ENCODE assay signal across 8 mouse cellular contexts in genomic region chrX:153007021-153007684, GRCm38 (mm10). TPM values are rescaled to one million over a fixed set of nuclear protein-coding genes. Genes with fewer than 3 reads are reported as not detected.
A peak's percentile ranks its signal among the peaks of the same experiment; 100 is the strongest.
DNase-seq lines count a peak whose midpoint lies in the region; ATAC-seq and TF ChIP-seq lines count a peak whose summit lies in the region.

No protein-coding gene starts in this region.

- H3K9ac ChIP-seq in forebrain, embryonic 13.5 days = peak overlapping the region; percentile 68
- peak overlapping the region; percentile 39 for H3K9ac ChIP-seq in liver, embryonic 16.5 days (ENCODE audit: low read depth, low read length)
- peak overlapping the region; percentile 69 for H3K9ac ChIP-seq in neural tube, embryonic 13.5 days

- H3K4me3 ChIP-seq in E14TG2a.4 (replicated peaks; ENCODE audit: low read length) = peak overlapping the region; percentile 83
- H3K4me3 ChIP-seq in forebrain, embryonic 13.5 days = peak overlapping the region; percentile 55
- peak overlapping the region; percentile 65 for H3K4me3 ChIP-seq in liver, embryonic 16.5 days (ENCODE audit: low read depth, low read length)
- peak overlapping the region; percentile 56 for H3K4me3 ChIP-seq in neural tube, embryonic 13.5 days

- peak overlapping the region; percentile 65 for H3K4me2 ChIP-seq in forebrain, embryonic 13.5 days
- H3K4me2 ChIP-seq in liver, embryonic 16.5 days (ENCODE audit: low read depth, low read length) = peak overlapping the region; percentile 74
- H3K4me2 ChIP-seq in neural tube, embryonic 13.5 days = peak overlapping the region; percentile 59

- H3K36me3 ChIP-seq in E14TG2a.4 (ENCODE audit: insufficient read depth, low read length) = no peaks in the 10 kb centered on the region
- no peaks in the 10 kb centered on the region for H3K36me3 ChIP-seq in forebrain, embryonic 13.5 days (ENCODE audit: poor library complexity, severe bottlenecking)
- H3K36me3 ChIP-seq in liver, embryonic 16.5 days (ENCODE audit: control insufficient read depth, insufficient read depth) = no peaks in the 10 kb centered on the region
- H3K36me3 ChIP-seq in neural tube, embryonic 13.5 days = no peaks in the 10 kb centered on the region

- WGBS in forebrain, embryonic 13.5 days = 17% methylated on average over 29 of the region's 58 CpGs
- WGBS in liver, embryonic 16.5 days (ENCODE audit: insufficient replicate concordance) = 21% methylated on average over 56 of the region's 58 CpGs
- WGBS in neural tube, embryonic 13.5 days = 19% methylated on average over 53 of the region's 58 CpGs

- intact Hi-C loops in heart, postnatal 10 days (cut with DNase I) = no loop called here

- ATAC-seq in forebrain, embryonic 13.5 days = peak; percentile 90
- peak; percentile 85 for ATAC-seq in liver, embryonic 16.5 days (ENCODE audit: low read depth)
- ATAC-seq in neural tube, embryonic 13.5 days (ENCODE audit: low read depth) = peak; percentile 94

- no peaks in the 10 kb centered on the region for H3K9me3 ChIP-seq in E14TG2a.4 (ENCODE audit: low read length)
- no peaks in the 10 kb centered on the region for H3K9me3 ChIP-seq in forebrain, embryonic 13.5 days (replicated peaks)
- H3K9me3 ChIP-seq in liver, embryonic 16.5 days (replicated peaks; ENCODE audit: control insufficient read depth, low read length) = no peaks in the 10 kb centered on the region
- H3K9me3 ChIP-seq in neural tube, embryonic 13.5 days = no peaks in the 10 kb centered on the region

- no peak for TF ChIP-seq CTCF in E14TG2a.4 (conservative IDR thresholded peaks at IDR 0.05; ENCODE audit: low read length)

- no peaks in the 10 kb centered on the region for H3K4me1 ChIP-seq in E14TG2a.4 (replicated peaks; ENCODE audit: low read depth, low read length)
- no peaks in the 10 kb centered on the region for H3K4me1 ChIP-seq in forebrain, embryonic 13.5 days
- no peaks in the 10 kb centered on the region for H3K4me1 ChIP-seq in liver, embryonic 16.5 days (ENCODE audit: control insufficient read depth, low read depth, low read length)
- H3K4me1 ChIP-seq in neural tube, embryonic 13.5 days (replicated peaks) = 0 out of 2 replicates have a peak, but pooled peaks cover 2% of the 10 kb centered on the region

- peak; percentile 59 for DNase-seq in cerebellum, adult 11 months
- DNase-seq in heart, postnatal 10 days = peak; percentile 32 to 38
- DNase-seq in kidney, postnatal 36 days = peak; percentile 42 to 76
- peak; percentile 72 for DNase-seq in testis, postnatal 10 days (ENCODE audit: low spot score)

- H3K27me3 ChIP-seq in E14TG2a.4 (ENCODE audit: insufficient read depth, low read length) = no peaks in the 10 kb centered on the region
- no peaks in the 10 kb centered on the region for H3K27me3 ChIP-seq in forebrain, embryonic 13.5 days
- H3K27me3 ChIP-seq in liver, embryonic 16.5 days (ENCODE audit: control insufficient read depth, insufficient read depth, low read depth, low read length) = no peaks in the 10 kb centered on the region
- H3K27me3 ChIP-seq in neural tube, embryonic 13.5 days = peaks cover 1% of the 10 kb centered on the region; the same call in 1 of the 2 replicates

- peak overlapping the region; percentile 87 for H3K27ac ChIP-seq in forebrain, embryonic 13.5 days
- H3K27ac ChIP-seq in liver, embryonic 16.5 days (ENCODE audit: low read length) = no peak overlapping the region
- peak overlapping the region; percentile 84 for H3K27ac ChIP-seq in neural tube, embryonic 13.5 days (replicated peaks)

RNA-seq across cellular contexts. Expression of gene Usp51, which starts 0.9 kb away (rescaled TPM):
- 3.3 and 3.7 TPM in 2 replicates for polyA plus RNA-seq in forebrain, embryonic 13.5 days (2015; fragmentation: Nextera tagmentation; extraction: Ambion mirVana)
- total RNA-seq in heart, postnatal 10 days (2021) = under 1 TPM in 1 of 2 experiments, not detected in 1; 0.27 TPM
- 0.14 TPM in 2 replicates for polyA plus RNA-seq in liver, embryonic 16.5 days (2015; fragmentation: Nextera tagmentation; extraction: Ambion mirVana)
- polyA plus RNA-seq in neural tube, embryonic 13.5 days (2015; fragmentation: Nextera tagmentation; extraction: Ambion mirVana) = 1.3 and 1.9 TPM in 2 replicates

RNA-seq across cellular contexts. Expression of gene Mageh1, which starts 30.2 kb away (rescaled TPM):
- polyA plus RNA-seq in forebrain, embryonic 13.5 days (2015; fragmentation: Nextera tagmentation; extraction: Ambion mirVana) = 101 and 107 TPM in 2 replicates
- 10 to 100 TPM; 15.0 to 18.9 TPM for total RNA-seq in heart, postnatal 10 days (2021)
- 6.0 and 6.6 TPM in 2 replicates for polyA plus RNA-seq in liver, embryonic 16.5 days (2015; fragmentation: Nextera tagmentation; extraction: Ambion mirVana)
- 102 and 103 TPM in 2 replicates for polyA plus RNA-seq in neural tube, embryonic 13.5 days (2015; fragmentation: Nextera tagmentation; extraction: Ambion mirVana)

Comparison
In these comparisons a context has a peak if more than half of its experiments do, and no peak if none do; other contexts are left out.
1. RNA of gene Mageh1, which starts 30.2 kb away (polyA plus RNA-seq): 102 to 103 TPM in neural tube, embryonic 13.5 days and 101 to 107 TPM in forebrain, embryonic 13.5 days; 6.0 to 6.6 TPM in liver, embryonic 16.5 days; every median in the first group is over 10 times any median in the second.
2. Peak in every context shown above with its lines, with median percentiles within 50 percentile points of each other: H3K4me3 ChIP-seq, DNase-seq, ATAC-seq, H3K4me2 ChIP-seq and H3K9ac ChIP-seq.